ENCODE assay signal across 35 mouse cellular contexts in genomic region chr10:83189071-83189470, GRCm38 (mm10).
"Had no signal": no experiment of that assay in that cellular context is flagged by ENCODE, and none has a peak within 500 bp of the region (broad histone marks: within the 10 kb centered on the region; RNA-seq: fewer than 3 reads in every experiment).

No protein-coding gene starts in this region.

- ATAC-seq: hindbrain, embryonic 16.5 days; hindbrain, postnatal 0 days; inflammation-experienced regulatory T-cells, adult 6 months; intestine, embryonic 15.5 days; intestine, embryonic 16.5 days; intestine, postnatal 0 days had no signal

- H3K4me2 ChIP-seq: heart, embryonic 11.5 days; heart, embryonic 12.5 days; heart, embryonic 13.5 days; heart, embryonic 15.5 days; hindbrain, embryonic 12.5 days; hindbrain, embryonic 13.5 days; hindbrain, embryonic 14.5 days; hindbrain, embryonic 15.5 days; intestine, embryonic 15.5 days; kidney, embryonic 15.5 days had no signal

- H3K27me3 ChIP-seq: heart, embryonic 12.5 days; heart, embryonic 13.5 days; heart, embryonic 15.5 days; hindbrain, embryonic 12.5 days; hindbrain, embryonic 13.5 days; hindbrain, embryonic 15.5 days; intestine, embryonic 15.5 days; kidney, embryonic 15.5 days had no signal

- DNase-seq: heart, postnatal 10 days; heart, postnatal 14 days; heart, postnatal 36 days; heart, postnatal 4 days; kidney, adult 11 months; kidney, adult 18-20 months; kidney, adult 2 months; kidney, adult 8-10 months; kidney, adult 9 months; kidney, postnatal 10 days; kidney, postnatal 14 days; kidney, postnatal 25 days; kidney, postnatal 36 days; kidney, postnatal 4 days; layer of hippocampus, adult 9-11 months; layer of hippocampus, postnatal 36 days had no signal

- H3K9ac ChIP-seq: heart, embryonic 12.5 days; heart, embryonic 13.5 days; heart, embryonic 15.5 days; hindbrain, embryonic 12.5 days; hindbrain, embryonic 13.5 days; hindbrain, embryonic 14.5 days; hindbrain, embryonic 15.5 days; intestine, embryonic 15.5 days; kidney, embryonic 15.5 days had no signal

- H3K9me3 ChIP-seq: heart, embryonic 13.5 days; heart, embryonic 15.5 days; hindbrain, embryonic 10.5 days; hindbrain, embryonic 12.5 days; hindbrain, embryonic 13.5 days; hindbrain, embryonic 15.5 days; intestine, embryonic 15.5 days had no signal

- H3K36me3 ChIP-seq: intestine, embryonic 15.5 days had no signal

- H3K4me1 ChIP-seq: intestine, embryonic 15.5 days had no signal

- H3K27ac ChIP-seq: heart, embryonic 13.5 days; heart, embryonic 15.5 days; hindbrain, embryonic 10.5 days; hindbrain, embryonic 12.5 days; hindbrain, embryonic 13.5 days; hindbrain, embryonic 14.5 days; hindbrain, embryonic 15.5 days; hindbrain, postnatal 0 days; intestine, embryonic 15.5 days; kidney, embryonic 15.5 days; kidney, postnatal 0 days; layer of hippocampus, adult 2 months; left cerebral cortex, adult 2 months had no signal

- H3K4me3 ChIP-seq: heart, embryonic 12.5 days; heart, embryonic 13.5 days; heart, embryonic 15.5 days; hindbrain, embryonic 10.5 days; hindbrain, embryonic 12.5 days; hindbrain, embryonic 13.5 days; hindbrain, embryonic 15.5 days; intestine, embryonic 15.5 days; kidney, embryonic 15.5 days; layer of hippocampus, adult 2 months; left cerebral cortex, adult 2 months had no signal
